Mouse (Mus musculus) granulocyte monocyte progenitor cell, adult 5-6 weeks (primary cell): ENCODE data around the gene Fam198b. TPM values are rescaled to one million over a fixed set of nuclear protein-coding genes. Genes with fewer than 3 reads are reported as not detected.

ENCODE experiments used
- ATAC-seq: replicated peaks from 2 replicates; pipeline ENCODE4 v1.8.0; 2016; ENCODE audit warnings: mild to moderate bottlenecking, moderate TSS enrichment, inconsistent platforms; ENCODE audit not compliant: poor library complexity, severe bottlenecking
- total RNA-seq, 2 experiments: library from RNA; stranded (forward) in 1 of 2; stranded (reverse) in 1 of 2; fragments of 200-712, 200-1000 nt in 1 of 2; fragments of >200 nt in 1 of 2; fragmentation: Nextera tagmentation in 1 of 2; gene quantifications; 2 replicates each; pipeline ENCODE4 v1.2.3; 2014 to 2017

The Fam198b gene
- total RNA-seq, 2 experiments from 2014 or later = 0.05 to 0.24 TPM

DNA sequence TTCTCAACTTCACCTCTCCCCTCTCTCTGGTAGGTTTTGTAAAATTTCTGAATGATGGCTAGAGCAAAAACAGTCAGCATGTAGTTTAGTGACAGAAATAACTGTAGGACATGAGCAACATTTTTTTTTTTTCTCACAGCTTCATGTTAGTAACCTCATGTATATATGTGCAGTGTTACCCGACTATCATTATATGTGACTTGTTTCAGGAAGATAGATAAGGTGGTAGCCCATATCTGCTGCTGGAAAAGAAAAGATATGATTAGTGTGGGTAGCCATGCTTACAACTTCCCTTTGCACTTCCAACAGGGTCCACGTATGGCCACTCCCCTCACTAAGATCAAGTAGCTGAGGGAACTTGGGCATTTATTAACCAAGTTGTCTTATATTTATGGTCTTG lies 86.2 kb downstream of the Fam198b start:
- no peak for ATAC-seq

DNA sequence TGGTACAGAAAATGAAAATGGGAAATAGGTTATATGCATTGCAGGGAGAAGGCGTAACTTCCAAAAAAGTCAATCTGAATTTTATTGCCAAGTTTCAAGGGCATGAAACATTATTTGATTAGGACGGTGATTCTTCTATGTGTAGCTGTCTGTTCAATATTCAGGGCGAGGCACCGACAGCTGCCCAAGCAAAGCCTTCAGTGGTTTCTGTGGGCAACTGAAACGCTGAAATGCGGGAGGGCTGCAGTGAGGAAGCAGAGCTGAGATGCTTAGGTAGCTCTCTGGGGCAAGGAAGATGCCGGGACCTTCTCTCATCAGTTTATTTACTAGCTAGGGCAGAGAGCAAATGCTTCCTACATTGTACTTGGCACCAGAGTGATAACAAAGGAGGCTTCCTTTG lies 87.2 kb downstream of the Fam198b start:
- ATAC-seq = no peak

DNA sequence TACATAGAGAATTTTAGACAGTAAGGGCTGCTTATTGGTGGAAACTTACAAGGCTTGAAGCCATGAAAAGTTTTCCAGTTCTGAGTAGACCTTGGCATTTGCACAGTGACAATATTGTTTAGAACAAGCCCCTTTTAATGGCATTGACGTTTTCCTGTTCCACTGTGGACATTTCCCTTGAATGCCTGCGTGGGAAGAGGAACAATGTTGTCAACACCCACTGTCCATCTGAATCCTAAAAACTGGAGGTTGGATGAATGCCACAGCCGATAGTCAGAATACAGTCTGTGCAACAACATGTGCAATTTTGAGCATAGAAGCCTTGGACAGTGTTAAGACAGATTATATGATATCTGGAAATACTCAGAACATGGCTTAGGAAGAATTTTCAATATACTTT lies 92.5 kb downstream of the Fam198b start:
- ATAC-seq = no peak

DNA sequence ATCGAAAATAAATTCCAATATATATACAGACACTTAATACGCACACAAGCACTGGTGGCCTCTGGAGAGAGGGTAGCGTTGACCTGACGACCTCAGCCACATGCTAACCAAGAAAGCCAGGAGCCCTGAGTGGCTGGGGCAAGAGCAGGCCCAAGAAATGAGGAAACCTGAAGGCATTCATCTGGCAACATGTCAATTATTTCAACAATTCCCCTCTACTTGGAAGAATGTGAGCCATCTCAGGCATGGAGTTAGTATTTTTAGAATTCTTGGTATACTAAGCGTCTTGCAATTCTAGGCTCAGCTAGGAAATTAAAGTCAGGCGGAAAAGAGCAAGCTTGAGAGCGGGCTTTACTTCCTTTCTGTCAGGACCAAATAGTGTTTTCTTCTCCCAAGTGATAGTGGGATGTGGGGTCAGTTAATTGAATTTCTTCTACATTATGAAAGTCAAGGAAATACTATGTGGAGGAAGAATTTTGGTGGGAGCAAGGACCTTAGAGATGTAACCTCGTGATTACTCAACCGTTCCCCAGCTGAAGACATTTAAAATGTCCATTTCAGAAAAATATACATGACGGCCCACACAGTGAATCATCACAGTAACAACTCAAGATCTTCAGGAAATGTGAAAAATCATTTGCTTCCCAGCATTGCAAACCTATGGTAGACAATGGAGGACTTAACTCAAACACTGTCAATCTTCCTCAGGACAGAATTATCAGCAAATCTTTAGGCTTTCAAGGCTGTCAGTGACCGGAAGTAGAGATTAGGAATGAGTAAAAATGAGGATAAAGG lies 93.5 kb downstream of the Fam198b start:
- peak; percentile 20; the same call in 1 of the 2 replicates for ATAC-seq

DNA sequence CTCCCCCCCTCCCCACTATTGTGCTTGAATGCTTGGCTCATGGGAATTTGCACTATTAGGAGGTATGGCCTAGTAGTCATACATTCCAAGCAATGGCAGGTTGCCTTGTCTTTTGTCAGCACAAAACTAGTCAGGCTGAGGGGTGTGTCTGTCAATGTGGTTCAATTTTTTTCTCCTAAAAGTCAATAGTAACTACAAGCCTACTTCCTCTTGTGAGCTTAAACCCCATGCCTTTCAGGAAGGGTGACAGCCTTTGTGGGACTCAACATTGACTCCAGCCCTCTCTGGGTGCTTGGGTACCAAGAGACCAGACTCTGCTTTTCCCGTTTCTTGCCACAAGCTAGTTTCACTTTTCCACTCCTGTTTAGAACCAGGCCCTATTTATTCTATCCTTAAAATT lies 96.4 kb downstream of the Fam198b start:
- ATAC-seq = peak; percentile 75

DNA sequence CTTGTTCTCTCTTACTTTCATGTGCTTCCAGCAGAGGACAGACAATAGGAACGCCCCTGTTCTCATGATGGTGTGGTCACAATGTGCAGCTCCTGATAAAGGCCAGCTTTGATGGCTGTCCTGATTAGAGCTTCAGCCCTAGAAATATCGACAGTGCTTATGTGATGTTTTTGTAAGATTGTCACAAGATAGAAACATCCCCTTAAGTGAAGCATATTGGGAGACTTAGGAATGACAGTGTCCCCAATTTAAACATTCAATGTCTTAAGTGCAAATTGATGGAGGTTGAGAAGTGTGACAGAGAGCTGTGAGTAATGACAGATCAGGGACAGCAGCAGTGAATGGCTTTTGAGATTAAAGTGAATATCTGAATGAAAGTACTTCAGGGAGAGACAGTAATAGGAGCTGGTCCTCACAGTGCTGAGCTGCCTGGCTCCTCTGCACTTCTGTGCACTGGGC lies 99.7 kb downstream of the Fam198b start:
- ATAC-seq = no peak

DNA sequence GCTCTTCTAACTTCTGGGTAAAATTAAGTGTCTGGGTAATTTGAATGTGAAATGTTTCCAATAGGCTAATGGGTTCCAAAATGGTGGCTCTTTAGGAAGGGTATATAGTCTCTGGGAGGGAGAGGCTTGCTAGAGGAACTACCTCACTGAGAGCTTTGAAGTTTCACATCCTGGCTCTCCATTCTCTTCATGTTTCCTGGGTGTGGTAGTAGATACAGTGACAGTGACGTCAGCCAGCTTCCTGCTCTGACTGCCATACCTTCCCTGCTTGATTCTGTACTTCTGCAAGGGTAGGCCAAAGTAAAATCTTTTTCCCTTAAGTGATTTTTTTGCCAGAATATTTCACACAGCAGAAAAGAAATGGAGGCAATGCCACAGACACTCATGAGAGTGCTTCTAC lies 100.2 kb downstream of the Fam198b start:
- peak; percentile 86 for ATAC-seq

DNA sequence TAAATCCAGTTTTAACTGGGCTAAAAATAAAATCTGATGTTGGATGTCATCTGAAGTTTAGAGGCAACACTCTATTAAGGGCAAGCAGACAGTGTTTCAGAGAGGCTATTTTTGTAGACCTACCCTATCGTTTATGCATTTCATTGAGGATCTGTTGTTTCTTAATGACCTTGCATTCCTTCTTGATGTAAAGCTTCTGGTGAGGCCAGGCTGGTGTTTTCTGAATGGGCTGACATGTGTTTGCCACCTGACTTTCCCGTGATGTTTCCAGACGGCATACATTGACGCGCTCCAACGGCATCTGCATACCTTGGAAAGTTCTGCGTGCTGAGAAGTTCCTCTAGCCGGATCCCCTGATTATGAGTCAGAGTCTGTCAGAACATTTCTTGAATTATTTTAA lies 104.9 kb downstream of the Fam198b start:
- no peak for ATAC-seq

DNA sequence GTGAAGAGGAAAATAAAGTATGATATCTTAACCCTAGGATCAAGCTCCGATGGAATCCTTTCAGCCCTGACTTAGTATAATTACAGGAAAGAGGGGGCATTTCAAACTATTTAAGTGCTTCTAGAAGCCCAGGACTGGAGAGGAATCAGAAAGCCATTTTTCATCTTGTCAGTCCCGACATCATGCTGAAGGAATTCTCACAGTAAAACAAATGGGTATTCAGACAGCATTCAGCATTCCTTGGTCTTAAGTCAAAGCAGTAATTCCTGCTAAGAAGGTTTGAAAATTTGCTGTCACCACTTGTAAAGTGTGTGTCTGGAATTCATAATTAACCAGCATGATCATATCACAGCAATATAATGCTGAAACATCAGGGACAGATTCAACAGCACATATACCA lies 105.6 kb downstream of the Fam198b start:
- no peak for ATAC-seq

DNA sequence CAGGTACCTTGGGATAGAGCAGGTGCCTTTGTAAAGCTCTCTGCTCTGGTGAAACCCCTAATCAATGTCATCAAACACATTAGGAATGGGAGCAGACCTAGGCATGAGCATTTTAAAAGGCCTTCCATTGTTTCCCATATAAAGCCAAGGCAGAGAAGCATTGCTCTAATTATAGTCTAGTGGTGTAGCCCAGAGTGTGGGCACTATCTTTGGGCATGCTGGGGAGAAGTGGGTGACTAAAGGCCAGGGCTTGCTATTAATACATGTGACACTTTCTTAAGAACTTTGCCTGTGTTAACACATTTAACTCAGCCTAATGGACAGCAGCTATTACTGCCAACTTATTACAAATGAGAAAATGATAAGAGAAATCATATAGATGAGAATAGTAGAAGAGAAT lies 106.1 kb downstream of the Fam198b start:
- ATAC-seq = no peak

DNA sequence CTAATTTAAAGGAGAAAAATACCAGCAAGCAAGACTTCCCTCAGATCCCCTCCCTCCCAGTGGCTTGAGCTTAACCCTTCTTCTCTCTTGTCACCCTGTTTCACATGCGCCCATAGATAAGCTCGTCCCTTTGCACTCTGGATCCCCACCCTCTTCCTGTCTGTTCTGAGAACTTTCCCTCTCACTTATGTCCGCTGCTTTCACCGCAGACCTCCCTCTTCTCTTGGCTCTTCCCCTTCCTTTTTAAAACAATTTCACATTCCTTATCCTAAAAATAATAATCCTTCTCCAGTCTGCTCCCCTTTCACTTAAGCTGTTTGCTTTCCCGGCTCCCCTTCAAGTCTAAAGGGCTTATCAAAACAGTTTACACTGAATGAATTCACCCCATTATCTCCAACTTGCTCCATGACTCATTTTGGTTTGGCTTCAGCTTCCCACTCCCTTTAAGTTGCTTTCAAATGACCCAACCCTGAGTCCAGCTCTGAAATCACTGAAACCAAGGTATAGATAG lies 109.8 kb downstream of the Fam198b start:
- no peak for ATAC-seq

DNA sequence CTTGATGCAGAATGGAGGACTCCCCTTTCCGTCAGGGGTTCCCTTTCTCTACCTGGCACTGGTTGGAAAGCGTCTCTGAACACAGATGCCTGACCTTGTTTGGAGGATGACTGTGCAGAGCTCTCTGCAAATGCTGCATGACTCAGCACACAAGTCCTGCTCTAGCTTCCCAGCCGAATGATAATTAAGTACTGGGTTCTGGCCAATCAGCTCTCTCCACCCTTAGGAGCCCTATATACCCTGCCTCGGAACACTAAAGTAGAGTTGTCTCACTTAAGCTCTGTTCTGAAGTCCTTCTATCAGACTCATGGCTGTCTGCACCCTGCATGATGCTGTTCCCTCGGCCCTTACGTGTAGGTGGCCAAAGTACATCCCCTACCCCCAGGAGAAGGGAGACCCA lies 111.4 kb downstream of the Fam198b start:
- peak; percentile 53 for ATAC-seq

Other genes starting within 250 kb of the Fam198b start
- gene Rxfp1, start 146.7 kb upstream of the Fam198b start, total RNA-seq (2014; fragmentation: Nextera tagmentation) = not detected in 2 replicates
- gene Rxfp1, start 146.7 kb upstream of the Fam198b start, total RNA-seq (2017) = not detected in 2 replicates
- 2.8 and 3.0 TPM in 2 replicates for gene Tmem144, start 31.8 kb upstream of the Fam198b start, total RNA-seq (2014; fragmentation: Nextera tagmentation)
- gene Tmem144, start 31.8 kb upstream of the Fam198b start, total RNA-seq (2017) = 2.7 and 2.8 TPM in 2 replicates